Mouse (Mus musculus) limb, embryonic 15.5 days (tissue): ENCODE measurements at regions not wholly inside any gene's neighbourhood (a gene's known extent, or its start where the extent isn't known, plus 50 kb on each side); places are given as distances from the start of the nearest gene placed in this dataset.

Experiments used
- ATAC-seq: fragments of 200-750 bp; cut with Nextera tagmentation; 2 replicates; pipeline ENCODE4 v1.8.0; 2017; ENCODE audit warnings: low read depth, moderate TSS enrichment; ENCODE audit not compliant: insufficient number of reproducible peaks, low FRiP score, low TSS enrichment
- H3K27ac ChIP-seq: fragments of 300-500 bp; sonication (generic); 2 replicates; pipeline ENCODE4 v1.5.1; 2015; ENCODE audit warnings: moderate library complexity, mild to moderate bottlenecking, inconsistent platforms
- H3K27me3 ChIP-seq: fragments of 300-500 bp; sonication (generic); 2 replicates; pipeline ENCODE4 v1.6.1; 2015; ENCODE audit warnings: inconsistent platforms
- H3K36me3 ChIP-seq: fragments of 300-500 bp; sonication (generic); 2 replicates; pipeline ENCODE4 v1.6.1; 2015; ENCODE audit warnings: inconsistent platforms
- H3K4me1 ChIP-seq: fragments of 300-500 bp; sonication (generic); 2 replicates; pipeline ENCODE4 v1.6.1; 2015; ENCODE audit warnings: inconsistent platforms
- H3K4me2 ChIP-seq: fragments of 300-500 bp; sonication (generic); 2 replicates; pipeline ENCODE4 v1.6.1; 2015; ENCODE audit warnings: mild to moderate bottlenecking, inconsistent platforms
- H3K4me3 ChIP-seq: fragments of 300-500 bp; sonication (generic); 2 replicates; pipeline ENCODE4 v1.5.1; 2015; ENCODE audit warnings: mild to moderate bottlenecking, inconsistent platforms
- H3K9ac ChIP-seq: fragments of 300-500 bp; sonication (generic); 2 replicates; pipeline ENCODE4 v1.6.1; 2015; ENCODE audit warnings: inconsistent platforms
- H3K9me3 ChIP-seq: fragments of 300-500 bp; sonication (generic); 2 replicates; pipeline ENCODE4 v1.6.1; 2016; ENCODE audit warnings: inconsistent platforms
- WGBS: fragments of 180-500 bp; shearing (Covaris S2); methylation state at CpG from one replicate; pipeline ENCODE4 v1.1.7; 2015; 5-methylcytosine and 5-hydroxymethylcytosine counted together

DNA sequence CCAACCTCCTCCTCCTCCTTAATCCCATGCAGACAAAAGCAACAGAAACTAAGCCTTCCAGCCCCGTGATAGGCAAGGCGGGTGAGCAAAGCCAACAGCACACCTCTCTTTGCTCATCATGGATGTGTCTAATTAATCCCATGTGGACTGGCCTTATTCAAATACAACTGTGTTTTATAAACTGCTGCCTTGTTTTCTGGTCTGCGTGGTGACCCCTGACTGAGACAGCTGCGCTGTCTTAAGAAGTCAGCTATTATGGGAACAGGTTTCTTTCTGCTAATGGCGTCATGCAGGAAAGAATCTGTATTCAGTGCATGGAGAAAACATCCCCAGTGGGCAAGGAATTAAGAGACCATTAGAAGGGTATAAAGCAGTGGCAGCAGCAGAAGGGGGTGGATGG, 161.6 kb upstream of the Kiz start:
- Histone ChIP-seq H3K9ac (no peak overlapping the region), H3K36me3 (no peaks in the 10 kb centered on the region), H3K9me3 (no peaks in the 10 kb centered on the region), H3K27ac (no peak overlapping the region), H3K4me2 (no peak overlapping the region), H3K27me3 (no peaks in the 10 kb centered on the region), H3K4me1 (peaks cover 4% of the 10 kb centered on the region; the same call in 1 of the 2 replicates), H3K4me3 (no peak overlapping the region)
- WGBS = 24% methylated on average over 5 of the region's 5 CpGs
- ATAC-seq = no peak

DNA sequence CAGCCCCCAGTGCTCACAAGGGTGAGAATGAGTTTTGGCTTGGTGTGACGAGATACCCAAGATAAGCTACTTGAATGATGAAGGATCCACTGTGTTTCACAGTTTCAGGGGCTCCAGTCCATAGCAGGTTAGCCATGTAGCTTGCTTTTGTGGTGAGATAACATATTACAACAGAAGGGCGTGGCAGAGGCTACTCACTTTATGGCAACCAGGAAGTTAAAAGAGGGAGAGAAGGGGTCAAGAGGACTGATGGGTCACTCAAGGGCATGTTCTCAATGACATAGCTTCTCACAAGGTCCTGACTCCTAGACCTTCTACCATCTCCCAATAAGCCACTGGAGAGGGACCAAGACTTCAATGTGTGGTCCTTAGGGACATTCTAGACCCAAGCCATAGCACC, 159.4 kb upstream of the Kiz start:
- WGBS = 83% methylated on average over 2 of the region's 2 CpGs
- no peaks in the 10 kb centered on the region for H3K9me3 ChIP-seq

DNA sequence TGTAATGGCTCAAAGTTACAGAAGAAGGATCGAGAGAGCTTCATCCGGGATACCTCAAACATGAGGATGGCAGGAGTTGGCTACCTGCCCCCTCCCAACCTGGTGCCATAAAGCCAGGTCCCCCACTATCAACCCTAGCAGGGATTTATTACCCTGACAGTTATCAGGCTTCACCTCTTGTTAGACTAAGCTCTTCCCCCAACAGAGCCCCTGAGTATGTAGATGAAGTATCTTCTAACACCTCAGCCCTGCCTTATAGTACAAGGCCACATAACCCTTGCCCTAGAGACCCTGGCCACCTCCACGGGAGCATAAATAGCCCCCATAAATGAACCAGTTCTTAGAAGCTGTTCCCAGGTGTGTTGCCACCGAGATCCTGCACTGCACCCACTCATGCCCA, 158.9 kb upstream of the Kiz start:
- no peak overlapping the region for H3K9ac ChIP-seq
- peaks cover 4% of the 10 kb centered on the region; the same call in 1 of the 2 replicates for H3K4me1 ChIP-seq
- H3K9me3 ChIP-seq = no peaks in the 10 kb centered on the region
- no peak for ATAC-seq
- no peaks in the 10 kb centered on the region for H3K36me3 ChIP-seq
- H3K4me3 ChIP-seq = no peak overlapping the region
- 79% methylated on average over 4 of the region's 4 CpGs for WGBS
- H3K27me3 ChIP-seq = no peaks in the 10 kb centered on the region
- H3K27ac ChIP-seq = no peak overlapping the region
- no peak overlapping the region for H3K4me2 ChIP-seq

More for the DNA sequence above, 159.4 kb upstream of the Kiz start:
- H3K9ac ChIP-seq = no peak overlapping the region
- no peaks in the 10 kb centered on the region for H3K36me3 ChIP-seq
- no peak overlapping the region for H3K4me2 ChIP-seq
- peaks cover 4% of the 10 kb centered on the region; the same call in 1 of the 2 replicates for H3K4me1 ChIP-seq
- no peaks in the 10 kb centered on the region for H3K27me3 ChIP-seq
- no peak for ATAC-seq
- H3K4me3 ChIP-seq = no peak overlapping the region
- H3K27ac ChIP-seq = no peak overlapping the region

DNA sequence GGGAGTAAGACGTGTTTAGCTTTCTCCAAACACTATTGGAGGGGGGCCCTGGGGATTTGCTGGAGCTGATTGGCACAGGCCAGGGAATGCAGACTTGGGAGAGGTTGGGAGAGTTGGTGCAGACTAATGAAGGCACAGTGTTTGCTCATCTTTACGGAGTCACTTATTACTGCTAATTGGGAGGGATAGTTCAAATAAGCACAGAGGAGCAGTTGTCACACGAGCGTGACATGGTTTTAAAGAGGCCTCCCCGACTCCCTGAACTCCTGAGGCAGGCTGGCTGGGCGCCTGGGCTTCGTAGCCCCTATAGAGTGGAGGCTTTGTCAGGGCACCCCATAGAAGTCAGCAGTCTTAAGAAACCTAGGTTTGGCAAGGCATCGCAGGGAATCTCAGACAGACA, 145.0 kb upstream of the Kiz start:
- Histone ChIP-seq H3K4me2 (no peak overlapping the region), H3K9ac (no peak overlapping the region), H3K36me3 (no peaks in the 10 kb centered on the region), H3K4me1 (no peaks in the 10 kb centered on the region), H3K27ac (no peak overlapping the region), H3K4me3 (no peak overlapping the region), H3K27me3 (no peaks in the 10 kb centered on the region), H3K9me3 (no peaks in the 10 kb centered on the region)
- 49% methylated on average over 8 of the region's 8 CpGs for WGBS
- ATAC-seq = no peak

DNA sequence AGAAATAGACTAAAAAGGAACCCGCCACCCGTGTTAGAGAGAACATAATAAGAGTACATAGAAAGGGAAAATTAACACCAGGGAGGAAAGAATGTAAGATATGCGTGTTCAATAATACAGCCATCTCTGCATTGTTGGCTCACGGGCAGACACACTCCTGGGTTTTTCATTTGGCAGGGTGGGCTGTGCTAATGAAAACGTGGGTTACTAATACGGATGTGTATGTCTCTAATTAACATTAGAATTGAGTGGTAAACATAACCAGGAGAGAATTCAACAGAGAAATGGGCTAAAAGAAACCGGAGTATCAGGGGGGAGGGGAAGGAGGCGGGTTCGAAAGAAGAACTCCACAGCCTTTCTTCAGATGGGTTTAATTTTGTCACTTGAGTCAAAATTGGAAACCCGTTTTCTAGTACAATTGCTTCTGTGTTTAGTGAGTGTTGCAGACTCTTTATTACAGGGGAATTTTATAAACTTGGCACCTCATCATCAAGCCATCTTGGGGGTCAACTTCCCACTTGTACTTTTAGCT, 134.4 kb upstream of the Kiz start:
- Histone ChIP-seq H3K9me3 (no peaks in the 10 kb centered on the region), H3K4me2 (no peak overlapping the region), H3K27ac (no peak overlapping the region), H3K27me3 (no peaks in the 10 kb centered on the region), H3K4me1 (no peaks in the 10 kb centered on the region), H3K4me3 (no peak overlapping the region), H3K36me3 (no peaks in the 10 kb centered on the region), H3K9ac (no peak overlapping the region)
- ATAC-seq = no peak
- WGBS = 24% methylated on average over 10 of the region's 10 CpGs

DNA sequence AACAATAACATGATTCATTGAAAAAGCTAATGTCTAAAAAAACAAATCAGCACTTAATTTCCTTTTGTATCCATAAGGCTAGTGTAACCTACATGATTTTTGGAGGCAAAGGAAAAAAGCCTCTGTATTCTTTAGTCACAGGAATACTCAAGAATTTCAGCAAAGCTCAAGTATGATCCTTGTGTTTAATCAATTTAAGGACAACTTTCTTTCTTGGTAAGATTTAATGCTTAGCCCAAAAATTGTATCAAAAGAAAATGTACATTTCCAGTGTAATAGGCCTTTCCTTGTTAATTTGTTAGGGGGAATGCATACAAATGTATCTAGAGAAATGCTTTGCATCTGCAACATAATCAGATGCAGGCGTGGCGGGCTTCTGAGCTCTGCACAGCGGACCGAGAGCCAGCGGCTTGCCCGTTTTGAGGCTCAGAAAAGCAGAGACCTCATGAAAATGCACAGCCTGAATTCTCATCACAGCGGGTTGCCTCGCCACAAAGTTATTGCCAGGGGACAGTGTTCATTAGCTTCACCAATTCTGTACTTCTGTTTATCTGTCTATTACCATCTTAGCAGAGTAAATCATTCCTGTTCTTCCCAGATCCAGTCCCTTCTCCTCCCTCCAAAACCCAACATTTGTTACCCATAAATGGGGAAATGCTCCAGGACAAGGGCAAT, 133.2 kb upstream of the Kiz start:
- no peak for ATAC-seq
- Histone ChIP-seq H3K4me3 (no peak overlapping the region), H3K36me3 (no peaks in the 10 kb centered on the region), H3K27ac (no peak overlapping the region), H3K9me3 (no peaks in the 10 kb centered on the region), H3K27me3 (no peaks in the 10 kb centered on the region), H3K4me2 (no peak overlapping the region), H3K9ac (no peak overlapping the region), H3K4me1 (no peaks in the 10 kb centered on the region)
- WGBS = 17% methylated on average over 8 of the region's 8 CpGs

DNA sequence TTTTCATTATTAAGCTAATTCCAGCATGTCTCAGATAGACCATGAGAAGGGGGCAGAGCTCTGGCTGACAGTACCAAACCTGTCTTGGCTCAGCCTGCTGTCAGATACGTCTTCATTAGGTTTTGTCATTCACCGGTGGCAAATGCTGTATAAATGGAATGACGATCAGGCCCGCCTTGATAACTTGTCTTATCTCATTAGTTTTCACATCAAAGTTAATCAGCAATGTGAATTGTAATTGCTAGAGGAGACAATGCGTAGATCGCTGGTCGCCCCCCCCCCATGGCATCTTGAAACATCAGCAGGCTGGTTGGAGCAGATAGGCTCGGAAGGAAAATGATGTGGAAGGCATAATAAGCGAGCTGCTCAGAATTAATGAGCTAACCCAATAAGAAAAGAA, 132.5 kb upstream of the Kiz start:
- Histone ChIP-seq H3K36me3 (no peaks in the 10 kb centered on the region), H3K4me3 (no peak overlapping the region), H3K4me2 (no peak overlapping the region), H3K27me3 (no peaks in the 10 kb centered on the region), H3K9me3 (no peaks in the 10 kb centered on the region), H3K9ac (no peak overlapping the region), H3K27ac (no peak overlapping the region), H3K4me1 (no peaks in the 10 kb centered on the region)
- ATAC-seq = no peak
- WGBS = 69% methylated on average over 9 of the region's 9 CpGs

DNA sequence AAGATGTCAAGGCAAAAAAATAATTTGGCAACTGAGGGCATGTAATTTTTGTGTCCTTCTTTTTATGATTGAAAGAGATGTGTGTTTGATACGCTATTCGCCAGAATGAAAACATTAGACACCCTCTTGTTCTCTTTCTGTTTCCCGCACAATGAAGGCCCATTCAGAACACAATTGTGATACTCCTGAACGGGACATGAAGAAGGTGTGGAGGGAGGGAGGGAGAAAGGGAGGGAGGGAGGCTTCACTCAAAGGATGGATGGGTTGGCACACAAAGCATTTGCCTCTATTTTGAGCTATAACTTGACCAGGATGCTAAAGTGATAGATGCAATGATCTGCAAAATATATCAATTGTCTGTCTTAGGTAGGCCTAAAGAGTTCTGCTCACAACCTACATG, 132.0 kb upstream of the Kiz start:
- no peaks in the 10 kb centered on the region for H3K9me3 ChIP-seq
- H3K27ac ChIP-seq = no peak overlapping the region
- H3K4me1 ChIP-seq = no peaks in the 10 kb centered on the region
- no peak for ATAC-seq
- H3K27me3 ChIP-seq = no peaks in the 10 kb centered on the region
- H3K4me2 ChIP-seq = no peak overlapping the region
- no peaks in the 10 kb centered on the region for H3K36me3 ChIP-seq
- 88% methylated on average over 4 of the region's 4 CpGs for WGBS
- H3K9ac ChIP-seq = no peak overlapping the region
- no peak overlapping the region for H3K4me3 ChIP-seq

DNA sequence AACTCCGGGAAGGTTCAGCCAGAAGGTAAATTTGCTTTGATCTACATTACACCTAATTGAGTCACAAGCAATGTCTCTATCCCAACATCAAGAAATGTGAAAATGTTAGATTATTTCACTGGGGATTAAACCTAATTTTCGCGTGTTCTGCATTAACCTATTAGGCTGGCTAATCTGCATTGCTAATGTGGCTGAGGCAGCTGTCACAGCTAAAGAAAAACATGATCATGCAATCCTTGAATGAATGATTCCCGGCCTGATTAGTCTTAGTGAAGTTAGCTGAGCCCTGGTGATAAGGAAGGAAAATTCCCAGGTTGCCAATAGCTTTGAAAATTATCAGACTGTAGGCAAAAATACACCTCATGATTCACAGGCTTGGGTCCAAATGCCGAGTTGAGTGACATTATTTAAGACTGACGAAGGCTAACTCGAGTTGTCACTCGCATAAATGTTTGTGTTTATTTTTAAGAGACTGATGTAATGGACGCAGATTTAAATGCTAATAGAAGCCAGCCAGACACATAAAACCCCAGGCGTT, 131.5 kb upstream of the Kiz start:
- 56% methylated on average over 10 of the region's 10 CpGs for WGBS

DNA sequence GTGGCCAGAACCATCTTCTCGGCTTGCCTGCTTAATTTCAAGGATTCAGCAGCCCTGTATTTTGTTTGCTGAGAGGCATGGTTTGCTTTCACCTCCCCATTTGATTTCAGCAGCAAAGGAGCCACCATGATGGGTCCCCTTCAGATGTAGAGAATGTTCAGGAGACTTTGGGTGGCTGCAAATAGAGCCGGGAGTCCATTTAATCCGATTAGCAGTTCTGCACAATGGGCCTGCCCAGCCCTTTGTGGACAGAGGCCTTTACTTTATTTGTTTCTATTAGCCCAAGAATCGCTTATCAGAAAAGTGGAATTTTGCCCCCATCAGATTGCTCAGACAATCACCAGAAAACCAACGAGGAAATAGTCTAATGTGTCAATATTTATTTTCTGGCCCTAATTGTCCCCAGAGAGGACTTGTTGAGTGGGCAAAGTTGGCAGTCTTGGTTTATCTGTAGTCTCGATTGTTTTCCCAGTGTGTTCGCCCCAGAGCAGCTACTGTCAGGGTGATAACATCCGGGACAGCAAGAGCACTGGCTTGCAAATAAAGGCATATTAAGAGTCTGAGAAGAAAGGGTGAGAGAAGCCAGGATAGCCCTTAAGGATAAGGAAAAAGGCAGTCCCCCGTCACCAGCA, 130.6 kb upstream of the Kiz start:
- no peak for ATAC-seq
- Histone ChIP-seq H3K4me2 (no peak overlapping the region), H3K36me3 (no peaks in the 10 kb centered on the region), H3K4me1 (no peaks in the 10 kb centered on the region), H3K4me3 (no peak overlapping the region), H3K27me3 (no peaks in the 10 kb centered on the region), H3K9ac (no peak overlapping the region), H3K9me3 (no peaks in the 10 kb centered on the region), H3K27ac (no peak overlapping the region)
- 76% methylated on average over 9 of the region's 9 CpGs for WGBS

More for the DNA sequence above, 131.5 kb upstream of the Kiz start:
- ATAC-seq = no peak
- Histone ChIP-seq H3K4me3 (no peak overlapping the region), H3K9ac (no peak overlapping the region), H3K9me3 (no peaks in the 10 kb centered on the region), H3K36me3 (no peaks in the 10 kb centered on the region), H3K27ac (no peak overlapping the region), H3K4me1 (no peaks in the 10 kb centered on the region), H3K4me2 (no peak overlapping the region), H3K27me3 (no peaks in the 10 kb centered on the region)

DNA sequence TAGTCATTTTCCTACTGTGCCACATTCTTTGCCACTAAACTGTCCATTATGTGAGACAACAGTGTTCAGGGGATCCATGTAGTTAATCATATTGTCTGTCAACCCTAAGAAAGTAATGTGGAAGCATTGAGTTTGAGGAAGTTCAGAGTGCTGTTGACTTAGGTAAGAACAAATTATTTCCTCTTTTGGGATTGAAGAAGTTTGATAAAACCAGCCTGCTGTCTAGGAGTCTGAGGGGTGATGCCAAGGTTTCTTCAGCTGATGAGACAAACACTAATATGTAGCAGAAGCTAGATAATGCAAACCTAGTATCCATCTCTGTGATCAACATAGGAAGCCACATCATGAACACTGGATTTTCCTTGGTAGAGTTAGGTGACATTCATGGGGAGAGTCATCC, 127.0 kb upstream of the Kiz start:
- H3K36me3 ChIP-seq = no peaks in the 10 kb centered on the region
- H3K27me3 ChIP-seq = no peaks in the 10 kb centered on the region
- no peak overlapping the region for H3K4me2 ChIP-seq
- no peaks in the 10 kb centered on the region for H3K4me1 ChIP-seq
- no peaks in the 10 kb centered on the region for H3K9me3 ChIP-seq
- H3K4me3 ChIP-seq = no peak overlapping the region
- no peak overlapping the region for H3K27ac ChIP-seq
- ATAC-seq = no peak
- no peak overlapping the region for H3K9ac ChIP-seq

DNA sequence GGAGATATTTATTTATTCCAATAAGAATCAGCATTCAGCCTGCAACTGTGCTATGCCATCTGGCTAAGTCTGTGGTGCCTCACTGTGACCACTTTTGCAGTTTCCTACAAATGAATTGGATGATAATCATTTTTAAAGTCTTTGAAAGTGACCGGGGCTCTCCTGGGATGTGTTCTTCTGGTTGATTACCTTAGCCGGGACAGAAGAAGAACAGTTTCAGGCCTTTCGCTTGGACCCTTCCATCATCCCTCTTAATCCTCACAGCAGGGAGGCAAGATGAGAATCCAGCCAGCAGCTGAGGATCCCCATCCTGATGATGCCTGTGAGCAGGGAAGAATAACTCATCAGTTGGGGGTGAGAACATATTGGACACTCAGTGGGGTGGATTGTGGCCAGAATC, 124.6 kb upstream of the Kiz start:
- no peaks in the 10 kb centered on the region for H3K36me3 ChIP-seq
- WGBS = 80% methylated on average over 3 of the region's 3 CpGs
- H3K4me3 ChIP-seq = no peak overlapping the region
- no peaks in the 10 kb centered on the region for H3K27me3 ChIP-seq
- ATAC-seq = no peak
- H3K9me3 ChIP-seq = no peaks in the 10 kb centered on the region
- no peak overlapping the region for H3K27ac ChIP-seq
- H3K4me1 ChIP-seq = no peaks in the 10 kb centered on the region
- H3K4me2 ChIP-seq = no peak overlapping the region
- H3K9ac ChIP-seq = no peak overlapping the region
